Mouse (Mus musculus) intestine, embryonic 14.5 days (tissue): ENCODE measurements at regions not wholly inside any gene's neighbourhood (a gene's known extent, or its start where the extent isn't known, plus 50 kb on each side); places are given as distances from the start of the nearest gene placed in this dataset.

Experiments used
- ATAC-seq: fragments of 200-750 bp; cut with Nextera tagmentation; replicated peaks from 2 replicates; pipeline ENCODE4 v1.8.0; 2017; ENCODE audit warnings: low read depth, moderate number of reproducible peaks, moderate TSS enrichment, moderate library complexity; ENCODE audit not compliant: low FRiP score, low TSS enrichment
- DNase-seq: peaks from one replicate; pipeline ENCODE4 v3.0.0-alpha.2; 2018; ENCODE audit warnings: low spot score
- H3K27ac ChIP-seq: fragments of 300-500 bp; sonication (generic); 2 replicates; pipeline ENCODE4 v1.5.1; 2014; ENCODE audit warnings: low read depth, mild to moderate bottlenecking, control low read depth
- H3K27me3 ChIP-seq: fragments of 300-500 bp; sonication (generic); replicated peaks from 2 replicates; pipeline ENCODE4 v1.6.1; 2014; ENCODE audit warnings: low read length, control low read depth; ENCODE audit not compliant: control insufficient read depth, insufficient read depth
- H3K36me3 ChIP-seq: fragments of 300-500 bp; sonication (generic); 2 replicates; pipeline ENCODE4 v1.6.1; 2014; ENCODE audit warnings: low read length, control low read depth; ENCODE audit not compliant: control insufficient read depth, insufficient read depth
- H3K4me1 ChIP-seq: fragments of 300-500 bp; sonication (generic); replicated peaks from 2 replicates; pipeline ENCODE4 v1.6.1; 2014; ENCODE audit warnings: low read length, control low read depth, mixed read lengths; ENCODE audit not compliant: control insufficient read depth, insufficient read depth
- H3K4me2 ChIP-seq: fragments of 300-500 bp; sonication (generic); 2 replicates; pipeline ENCODE4 v1.6.1; 2014; ENCODE audit warnings: low read length
- H3K4me3 ChIP-seq: fragments of 300-500 bp; sonication (generic); 2 replicates; pipeline ENCODE4 v1.5.1; 2014; ENCODE audit warnings: low read depth, low read length, control low read depth, mixed read lengths
- H3K9ac ChIP-seq: fragments of 300-500 bp; sonication (generic); 2 replicates; pipeline ENCODE4 v1.6.1; 2014; ENCODE audit warnings: mild to moderate bottlenecking, low read length
- H3K9me3 ChIP-seq: fragments of 300-500 bp; sonication (generic); 2 replicates; pipeline ENCODE4 v1.6.1; 2016; ENCODE audit warnings: low read length, control low read depth; ENCODE audit not compliant: control insufficient read depth
- WGBS: fragments of 180-500 bp; shearing (Covaris S2); extraction: QIAGEN DNeasy Blood & Tissue Kit; methylation state at CpG from one replicate; pipeline ENCODE4 v1.1.7; 2014; 5-methylcytosine and 5-hydroxymethylcytosine counted together

DNA sequence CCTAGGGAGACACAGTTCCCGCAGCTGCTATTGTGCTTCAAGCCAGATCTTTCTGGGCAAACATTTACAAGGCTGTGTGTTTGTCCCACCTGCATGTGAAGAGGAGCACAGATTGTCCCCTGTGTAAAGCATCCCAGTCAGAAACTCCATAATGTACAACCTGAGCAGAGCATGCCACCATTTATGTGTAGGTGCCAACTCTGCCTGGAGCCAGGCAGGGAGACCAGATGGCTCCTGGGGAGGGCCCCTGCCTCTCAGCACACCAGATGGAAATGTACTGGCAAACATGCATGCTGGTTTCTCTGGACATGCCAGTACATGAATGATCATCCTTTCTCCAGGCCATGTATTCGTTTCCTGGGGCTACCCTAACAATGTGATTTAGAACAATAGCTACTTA is 98.6 kb upstream of the Foxp3 start:
- Histone ChIP-seq H3K4me2 (no peak overlapping the region), H3K9me3 (no peaks in the 10 kb centered on the region), H3K9ac (no peak overlapping the region), H3K36me3 (no peaks in the 10 kb centered on the region), H3K4me1 (no peaks in the 10 kb centered on the region), H3K27me3 (no peaks in the 10 kb centered on the region), H3K4me3 (no peak overlapping the region), H3K27ac (no peak overlapping the region)
- ATAC-seq = no peak
- DNase-seq = no peak
- 72% methylated on average over 2 of the region's 2 CpGs for WGBS

DNA sequence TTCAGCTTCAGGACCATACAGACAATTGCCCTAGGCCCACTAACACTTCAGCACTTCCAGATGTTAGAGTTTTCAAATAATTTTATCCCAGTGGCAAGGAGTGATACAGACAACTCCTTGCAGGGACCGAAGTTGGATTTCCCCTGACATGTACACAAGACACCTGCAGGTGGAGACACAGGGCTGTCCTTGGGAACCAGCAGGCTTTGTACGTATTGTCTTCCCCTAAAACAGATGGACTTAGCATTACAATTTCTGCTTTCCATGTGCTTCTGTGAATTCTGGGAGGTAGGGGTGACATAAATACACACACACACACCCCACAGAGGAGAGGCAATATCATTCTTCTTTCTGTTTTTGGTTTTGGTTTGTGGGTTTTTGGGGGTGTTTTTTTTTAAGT is 98.2 kb upstream of the Usp27x start:
- Histone ChIP-seq H3K4me1 (no peaks in the 10 kb centered on the region), H3K27ac (no peak overlapping the region), H3K9ac (no peak overlapping the region), H3K4me2 (no peak overlapping the region), H3K36me3 (no peaks in the 10 kb centered on the region), H3K9me3 (no peaks in the 10 kb centered on the region), H3K27me3 (no peaks in the 10 kb centered on the region), H3K4me3 (no peak overlapping the region)
- no peak for DNase-seq
- 34% methylated on average over 2 of the region's 2 CpGs for WGBS
- ATAC-seq = no peak

DNA sequence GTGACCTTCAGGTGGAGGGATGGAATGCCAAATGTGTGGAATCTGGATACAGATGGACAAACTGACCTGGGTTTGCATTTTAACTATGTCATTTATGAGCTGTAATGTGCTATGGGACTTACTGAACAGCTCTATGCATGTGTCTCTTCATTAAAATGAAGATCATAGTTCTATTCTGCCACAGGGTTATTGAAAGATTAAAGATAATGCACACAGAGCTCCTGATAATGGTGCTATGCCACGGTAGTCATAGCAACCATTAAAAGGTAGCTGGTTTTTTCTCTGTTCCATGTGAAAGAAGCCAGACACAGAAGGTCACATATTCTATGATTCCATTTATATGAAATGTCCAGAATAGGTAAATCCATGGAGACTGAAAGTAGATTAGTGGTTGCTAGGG is 94.2 kb upstream of the Usp27x start:
- ATAC-seq (no peak), DNase-seq (no peak)
- WGBS = 64% methylated on average over 1 of the region's 1 CpGs
- Histone ChIP-seq H3K27me3 (no peaks in the 10 kb centered on the region), H3K4me2 (no peak overlapping the region), H3K4me3 (no peak overlapping the region), H3K9ac (no peak overlapping the region), H3K36me3 (no peaks in the 10 kb centered on the region), H3K9me3 (no peaks in the 10 kb centered on the region), H3K27ac (no peak overlapping the region), H3K4me1 (no peaks in the 10 kb centered on the region)

DNA sequence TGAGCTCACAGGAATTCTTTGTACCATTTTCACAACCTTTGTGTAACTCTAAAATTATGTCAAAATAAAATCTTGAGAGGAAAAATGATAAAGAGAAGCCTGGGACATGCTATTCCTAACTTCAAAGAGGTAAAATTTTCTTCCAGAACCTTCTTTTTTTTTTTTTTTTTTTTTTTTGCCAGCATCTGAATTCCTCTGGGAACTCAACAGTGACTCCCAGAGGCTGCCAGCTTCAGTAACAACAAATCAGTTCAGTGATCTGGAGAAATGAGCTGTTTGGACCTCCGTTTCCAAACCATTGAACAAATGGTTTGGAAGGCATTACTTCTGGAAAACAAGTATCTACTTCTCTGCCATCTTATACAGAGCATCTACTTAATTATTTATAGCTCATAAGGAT is 92.4 kb upstream of the Usp27x start:
- H3K27ac ChIP-seq = no peak overlapping the region
- H3K27me3 ChIP-seq = no peaks in the 10 kb centered on the region
- H3K9me3 ChIP-seq = no peaks in the 10 kb centered on the region
- no peak for ATAC-seq
- no peak overlapping the region for H3K4me3 ChIP-seq
- H3K4me1 ChIP-seq = no peaks in the 10 kb centered on the region
- DNase-seq = no peak
- H3K4me2 ChIP-seq = no peak overlapping the region
- H3K9ac ChIP-seq = no peak overlapping the region
- no peaks in the 10 kb centered on the region for H3K36me3 ChIP-seq
- WGBS = 68% methylated on average over 1 of the region's 1 CpGs

DNA sequence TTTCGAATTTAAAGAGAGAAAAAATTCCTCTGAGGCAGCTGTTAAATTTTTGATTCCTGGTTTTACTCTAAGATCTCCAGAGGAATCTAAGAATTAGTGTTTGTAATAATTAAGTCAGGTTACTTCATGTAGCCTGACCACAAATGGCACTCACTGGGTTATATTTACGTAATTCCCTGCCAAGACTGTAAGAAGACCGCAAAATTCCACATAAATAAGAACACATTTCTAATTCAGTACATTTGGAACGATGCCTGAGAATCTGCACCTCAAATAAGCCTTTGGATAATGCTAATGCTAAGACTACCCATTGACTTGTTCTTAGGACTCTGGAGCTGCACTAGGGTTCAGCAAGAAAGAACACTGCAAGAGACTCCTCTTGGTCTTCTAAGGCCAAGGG is 81.2 kb upstream of the Usp27x start:
- no peak for ATAC-seq
- Histone ChIP-seq H3K4me1 (no peaks in the 10 kb centered on the region), H3K9me3 (no peaks in the 10 kb centered on the region), H3K9ac (no peak overlapping the region), H3K27me3 (no peaks in the 10 kb centered on the region), H3K36me3 (no peaks in the 10 kb centered on the region), H3K4me2 (no peak overlapping the region), H3K27ac (no peak overlapping the region), H3K4me3 (no peak overlapping the region)
- WGBS = 73% methylated on average over 4 of the region's 4 CpGs
- no peak for DNase-seq

DNA sequence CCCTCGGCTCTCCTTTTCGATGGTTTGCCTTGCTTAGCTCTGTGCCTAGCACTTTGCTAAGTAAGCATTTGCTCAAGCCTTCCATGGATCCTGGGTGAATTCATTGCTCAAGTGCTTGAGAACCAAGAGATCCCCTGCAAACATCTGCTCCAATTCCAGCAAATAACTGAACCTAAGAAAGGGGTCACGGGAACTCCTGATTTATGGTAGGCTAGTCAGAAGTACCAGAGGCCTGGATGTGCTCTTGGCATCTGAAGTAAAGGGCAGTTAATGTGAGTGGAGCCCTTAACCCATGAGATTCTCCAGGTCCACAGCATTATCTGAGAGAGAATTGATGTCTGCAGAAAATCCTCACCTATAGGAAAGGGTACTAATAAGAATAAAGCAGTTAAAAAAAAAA is 69.4 kb upstream of the Usp27x start:
- no peak overlapping the region for H3K27ac ChIP-seq
- H3K4me1 ChIP-seq = no peaks in the 10 kb centered on the region
- DNase-seq (no peak), ATAC-seq (no peak)
- no peak overlapping the region for H3K4me3 ChIP-seq
- H3K4me2 ChIP-seq = no peak overlapping the region
- 37% methylated on average over 3 of the region's 3 CpGs for WGBS
- no peaks in the 10 kb centered on the region for H3K27me3 ChIP-seq
- H3K36me3 ChIP-seq = no peaks in the 10 kb centered on the region
- H3K9ac ChIP-seq = no peak overlapping the region
- no peaks in the 10 kb centered on the region for H3K9me3 ChIP-seq

DNA sequence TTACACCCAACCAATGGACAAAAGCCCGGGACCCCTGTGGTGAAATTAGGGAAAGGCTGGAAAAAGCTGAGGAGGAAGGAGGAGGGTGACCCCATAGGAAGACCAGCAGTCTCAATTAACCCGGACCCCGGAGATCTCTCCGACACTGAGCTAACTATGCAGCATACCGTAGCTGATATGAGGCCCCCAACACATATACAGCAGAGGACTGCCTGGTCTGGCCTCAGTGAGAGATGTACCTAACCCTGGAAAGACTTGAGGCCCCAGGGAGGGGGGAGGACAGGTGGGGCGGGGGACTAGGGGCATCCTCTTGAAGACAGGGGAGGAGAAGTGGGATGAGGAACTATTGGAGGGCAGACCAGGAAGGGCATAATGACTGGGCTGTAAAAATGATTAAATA is 69.0 kb upstream of the Usp27x start:
- ATAC-seq (no peak), DNase-seq (no peak)
- Histone ChIP-seq H3K27ac (peak overlapping the region; percentile 23; the same call in 1 of the 2 replicates), H3K9ac (no peak overlapping the region), H3K27me3 (no peaks in the 10 kb centered on the region), H3K4me2 (no peak overlapping the region), H3K9me3 (no peaks in the 10 kb centered on the region), H3K36me3 (no peaks in the 10 kb centered on the region), H3K4me1 (no peaks in the 10 kb centered on the region), H3K4me3 (no peak overlapping the region)
- 35% methylated on average over 6 of the region's 6 CpGs for WGBS

DNA sequence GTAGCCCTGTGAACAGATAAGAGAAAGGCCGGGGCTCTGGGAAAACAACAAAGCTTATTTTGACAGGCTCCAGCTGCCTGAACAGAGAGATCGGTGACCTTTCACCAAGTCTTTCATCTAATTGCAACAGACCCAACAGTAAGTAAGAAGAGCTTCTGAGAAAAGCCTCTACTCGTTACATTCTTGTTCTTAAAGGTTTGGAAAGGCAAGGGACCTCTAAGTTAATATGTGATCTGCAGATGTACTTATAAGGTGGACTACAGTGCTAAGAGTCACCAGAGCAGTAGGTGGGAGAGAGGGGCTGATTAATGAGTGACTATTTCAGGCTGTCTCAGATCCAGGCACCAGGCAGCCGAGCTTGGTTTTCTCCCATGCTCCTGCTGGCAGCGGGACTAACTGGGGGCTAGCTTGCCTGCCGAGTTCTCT is 68.4 kb upstream of the Usp27x start:
- 12% methylated on average over 6 of the region's 6 CpGs for WGBS
- DNase-seq (no peak), ATAC-seq (no peak)
- Histone ChIP-seq H3K27me3 (no peaks in the 10 kb centered on the region), H3K4me1 (no peaks in the 10 kb centered on the region), H3K36me3 (no peaks in the 10 kb centered on the region), H3K4me2 (no peak overlapping the region), H3K27ac (peak overlapping the region; percentile 23), H3K9ac (no peak overlapping the region), H3K9me3 (no peaks in the 10 kb centered on the region), H3K4me3 (no peak overlapping the region)

DNA sequence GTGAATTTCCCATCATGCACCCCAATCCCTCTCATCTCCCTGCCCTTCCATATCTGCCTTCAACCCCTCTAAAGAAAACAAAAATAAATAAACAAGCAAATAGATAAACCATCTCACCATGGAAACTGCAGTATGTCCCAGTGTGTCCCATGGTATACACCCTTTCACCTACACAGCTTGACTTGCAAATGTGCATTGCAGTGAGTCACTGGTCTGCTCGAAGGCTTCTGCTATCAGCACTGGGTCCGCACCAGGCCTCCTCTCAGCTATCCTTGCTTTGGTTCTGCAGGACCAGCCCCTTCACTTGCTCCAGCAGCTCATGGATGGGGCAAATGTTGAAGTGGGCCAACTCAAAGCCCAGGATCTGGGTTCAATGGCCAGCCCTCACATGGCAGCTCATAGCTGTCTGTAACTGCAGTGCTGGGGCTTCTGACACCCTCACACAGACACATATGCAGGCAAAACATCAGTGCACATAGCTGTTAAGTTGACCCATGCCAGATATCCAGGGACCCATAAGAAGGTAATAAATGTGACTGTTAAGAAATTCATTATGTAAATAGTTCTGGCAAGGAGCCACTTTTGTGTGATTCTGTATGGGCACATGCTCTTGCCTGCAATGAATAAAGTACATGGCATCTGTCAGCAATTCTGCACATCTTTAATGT is 59.9 kb upstream of the Usp27x start:
- Histone ChIP-seq H3K36me3 (no peaks in the 10 kb centered on the region), H3K4me3 (no peak overlapping the region), H3K4me2 (no peak overlapping the region), H3K9me3 (no peaks in the 10 kb centered on the region), H3K27ac (no peak overlapping the region), H3K27me3 (no peaks in the 10 kb centered on the region), H3K9ac (no peak overlapping the region), H3K4me1 (no peaks in the 10 kb centered on the region)
- no peak for DNase-seq
- no peak for ATAC-seq
- WGBS = 82% methylated on average over 2 of the region's 2 CpGs
